Mouse (Mus musculus) liver, adult 10 weeks (tissue): ENCODE data around the gene Calcrl. TPM values are rescaled to one million over a fixed set of nuclear protein-coding genes. Genes with fewer than 3 reads are reported as not detected.

ENCODE experiments used
- polyA plus RNA-seq: library from polyadenylated mRNA; stranded (reverse); fragments of 350-450 nt; fragmentation: Illumina TruSeq; extraction: RNeasy Lipid Tissue Mini Kit (QIAGEN cat#74804); gene quantifications from one replicate; pipeline ENCODE4 v1.2.3, GENCODE M21; 2014; ENCODE audit warnings: low read depth, low replicate concordance

Gene Calcrl
- 29.6 TPM for polyA plus RNA-seq

GRCm38 (mm10) chr2:84425138-84425537 is at the start of gene Calcrl:
TSS of gene Calcrl (minus strand) at chr2:84425411.

Other genes starting within 250 kb of the Calcrl start
- 17.5 TPM for gene Tfpi, start 51.4 kb upstream of the Calcrl start, polyA plus RNA-seq
- gene Ctnnd1, start 225.4 kb upstream of the Calcrl start, polyA plus RNA-seq, result 99.4 TPM
- gene Btbd18, start 233.7 kb upstream of the Calcrl start, polyA plus RNA-seq, result not detected
- gene Selenoh, start 245.4 kb upstream of the Calcrl start, polyA plus RNA-seq, result 4.8 TPM